Mouse (Mus musculus): Measurements from ENCODE around the gene Neurod6. TPM values are rescaled to one million over a fixed set of nuclear protein-coding genes. Genes with fewer than 3 reads are reported as not detected.

The Neurod6 gene
- polyA plus RNA-seq, 1 experiment = not detected

DNA sequence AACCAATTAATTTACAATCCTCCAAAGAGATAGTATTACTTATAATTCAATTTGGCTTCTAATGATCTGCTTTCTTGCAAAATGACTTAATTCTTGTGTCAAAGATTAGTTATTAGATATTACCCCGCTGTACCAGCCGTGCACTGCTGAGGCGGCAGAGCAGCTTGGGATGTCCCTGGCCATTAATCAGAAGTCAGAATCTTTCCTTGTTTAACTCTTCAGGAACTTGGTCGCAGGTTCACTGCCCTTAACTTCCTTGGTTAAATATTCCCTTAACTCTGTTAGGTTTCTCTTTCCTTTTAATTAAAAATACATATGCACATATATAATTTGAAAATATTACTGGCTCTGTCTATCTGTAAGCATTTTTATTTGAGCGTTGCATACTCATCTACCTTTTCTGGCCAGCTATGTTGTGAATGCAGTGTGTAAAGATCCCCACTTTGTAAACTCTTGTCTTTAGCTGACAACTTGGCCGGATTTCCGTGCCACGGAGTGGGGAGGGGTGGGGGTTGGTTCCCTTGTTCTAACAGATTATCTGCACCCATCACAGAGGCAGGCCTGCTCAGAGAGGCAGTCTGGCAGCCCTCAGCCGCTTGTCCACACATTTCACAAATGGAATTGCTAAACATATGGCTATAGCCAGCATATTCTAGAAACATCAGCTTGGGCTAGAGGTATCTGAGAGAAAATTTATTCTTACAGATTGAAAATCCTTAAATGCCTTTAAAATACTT lies 34.1 kb downstream of the Neurod6 start:
- DNase-seq (ENCODE audit: low spot score) = no peak

DNA sequence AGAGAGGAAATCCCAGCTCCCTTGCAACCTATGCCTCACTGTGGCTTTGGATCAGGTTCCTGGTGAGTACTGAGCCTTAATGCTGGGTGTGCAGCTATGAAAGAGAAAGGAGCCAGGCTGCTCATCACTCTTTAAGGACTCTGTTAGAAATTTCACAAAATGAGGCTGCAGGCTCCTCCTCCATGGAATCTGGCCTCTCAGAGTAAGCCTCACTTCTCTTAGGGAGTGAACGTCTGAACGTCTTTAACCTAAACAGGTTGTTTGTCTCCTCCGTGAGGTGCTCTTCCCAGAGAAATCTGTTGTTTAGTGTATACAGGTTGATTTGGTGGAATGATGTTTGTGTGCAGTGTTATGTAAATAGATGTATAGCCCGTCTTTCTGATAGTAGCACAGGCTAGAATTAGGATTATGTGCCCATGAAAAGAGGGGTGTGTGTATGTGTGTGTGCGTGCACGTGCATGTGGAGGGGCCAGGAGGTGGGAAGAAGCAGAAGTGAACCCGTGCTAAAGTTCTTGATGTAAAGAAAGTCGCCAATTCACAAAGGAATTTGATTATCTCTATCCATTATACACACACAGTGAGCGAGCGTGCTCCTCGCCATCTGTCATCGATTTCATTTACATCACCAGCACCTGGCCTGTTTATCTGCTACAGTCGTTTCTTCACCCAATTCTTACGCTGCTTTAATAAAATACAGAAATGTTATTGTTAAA lies 34.8 kb downstream of the Neurod6 start:
- no peak for DNase-seq (ENCODE audit: low spot score)

DNA sequence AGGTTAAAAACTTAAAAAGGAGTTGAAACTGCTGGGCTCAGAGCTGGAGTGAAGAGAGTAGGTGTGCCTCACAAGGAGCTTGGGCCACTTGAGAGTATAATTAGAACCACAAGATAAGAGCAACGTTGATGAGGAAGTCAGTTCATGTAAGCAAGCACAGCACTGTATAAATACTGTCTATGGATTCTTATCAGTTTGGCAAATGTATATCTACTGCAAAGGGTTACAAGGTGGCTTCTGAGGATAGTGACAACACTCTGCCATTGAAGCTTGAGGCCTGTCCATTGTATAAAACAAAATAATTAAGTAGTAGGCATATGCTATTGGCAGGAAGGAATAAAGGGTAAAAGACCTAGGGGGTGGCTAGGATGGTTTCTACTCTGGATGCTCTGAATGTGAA lies 46.4 kb downstream of the Neurod6 start:
- DNase-seq (ENCODE audit: low spot score) = no peak

Other genes starting within 250 kb of the Neurod6 start
- gene Adcyap1r1, start 229.3 kb downstream of the Neurod6 start, polyA plus RNA-seq (2012; rRNA removed) = 5.8 and 8.6 TPM in 2 replicates
- 2.0 and 2.2 TPM in 2 replicates for gene Itprid1, start 155.6 kb upstream of the Neurod6 start, polyA plus RNA-seq (2012; rRNA removed)